Mouse (Mus musculus): ENCODE data around the gene Scp2.

- TF ChIP-seq CTCF (IDR thresholded peaks at IDR 0.05) (no peak), EP300 (IDR thresholded peaks at IDR 0.05; ENCODE audit: insufficient read depth, low read depth, low read length) (no peak), POLR2A (IDR thresholded peaks at IDR 0.05; ENCODE audit: insufficient read depth, low read depth, low read length) (no peak)
Measured at GRCm38 (mm10) chr4:108031502-108032351, 113.1 kb downstream of the Scp2 start.

Data from heart, adult 2 months (tissue).